In the genomic region with DNA sequence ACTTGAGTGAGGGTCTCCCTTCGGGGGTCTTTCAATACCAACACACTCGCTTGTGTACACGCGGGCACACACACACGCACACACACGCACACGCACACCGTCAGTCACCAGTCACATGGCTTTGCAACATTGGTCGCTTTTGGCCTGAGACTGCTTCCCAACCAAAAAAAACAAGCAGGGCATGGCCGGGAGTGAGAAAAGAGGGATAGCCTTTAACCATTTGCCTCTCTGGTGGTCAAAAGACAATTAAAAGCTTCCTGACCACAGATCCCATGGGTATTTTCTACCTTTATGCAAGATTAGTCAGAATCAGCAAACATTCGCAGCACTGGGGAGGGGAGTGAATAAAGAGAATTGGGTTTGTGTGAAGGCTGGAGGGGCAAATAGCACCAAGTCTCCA, we compare ENCODE assay signal across 9 mouse cellular contexts. TPM values are rescaled to one million over a fixed set of nuclear protein-coding genes. Genes with fewer than 3 reads are reported as not detected.
A peak's percentile ranks its signal among the peaks of the same experiment; 100 is the strongest.
DNase-seq lines count a peak whose midpoint lies in the region; ATAC-seq lines count a peak whose summit lies in the region.
"Had no signal": no experiment of that assay in that cellular context is flagged by ENCODE, and none has a peak within 500 bp of the region (broad histone marks: within the 10 kb centered on the region; RNA-seq: fewer than 3 reads in every experiment).

TSS of gene Slc7a3 (minus strand) at position 101 of the 400 bp plus-strand sequence.

- peak within 1 kb of the TSS; percentile 37 for H3K4me3 ChIP-seq in liver, embryonic 11.5 days (ENCODE audit: low read depth, low read length)
- peak within 1 kb of the TSS; percentile 28 for H3K4me3 ChIP-seq in embryonic facial prominence, embryonic 14.5 days (ENCODE audit: low read depth, low read length)
- H3K4me3 ChIP-seq in intestine, embryonic 16.5 days (ENCODE audit: low read length): peak within 1 kb of the TSS; percentile 34
- H3K4me3 ChIP-seq in neural tube, embryonic 13.5 days: peak within 1 kb of the TSS; percentile 27

- peak within 1 kb of the TSS; percentile 67 for H3K4me2 ChIP-seq in liver, embryonic 11.5 days
- peak within 1 kb of the TSS; percentile 52 for H3K4me2 ChIP-seq in embryonic facial prominence, embryonic 14.5 days (ENCODE audit: low read depth, low read length)
- H3K4me2 ChIP-seq in intestine, embryonic 16.5 days (ENCODE audit: low read depth, low read length): peak within 1 kb of the TSS; percentile 54
- peak within 1 kb of the TSS; percentile 56 for H3K4me2 ChIP-seq in neural tube, embryonic 13.5 days

- 0 out of 2 replicates have a peak within 1 kb of the TSS, but pooled peaks have one; percentile 26 for H3K9ac ChIP-seq in liver, embryonic 11.5 days (ENCODE audit: low read depth, low read length)
- no peak within 1 kb of the TSS for H3K9ac ChIP-seq in embryonic facial prominence, embryonic 14.5 days (ENCODE audit: low read depth, low read length)
- 0 out of 2 replicates have a peak within 1 kb of the TSS, but pooled peaks have one; percentile 24 for H3K9ac ChIP-seq in intestine, embryonic 16.5 days (ENCODE audit: low read depth, low read length)
- no peak within 1 kb of the TSS for H3K9ac ChIP-seq in neural tube, embryonic 13.5 days

- H3K4me1 ChIP-seq in liver, embryonic 11.5 days (replicated peaks; ENCODE audit: control insufficient read depth, insufficient read depth, low read length): no peaks in the 10 kb centered on the region
- no peaks in the 10 kb centered on the region for H3K4me1 ChIP-seq in embryonic facial prominence, embryonic 14.5 days (ENCODE audit: control insufficient read depth, insufficient read depth, low read length)
- H3K4me1 ChIP-seq in intestine, embryonic 16.5 days (ENCODE audit: control insufficient read depth, insufficient read depth, low read length): no peaks in the 10 kb centered on the region
- H3K4me1 ChIP-seq in neural tube, embryonic 13.5 days (replicated peaks): peaks cover 3% of the 10 kb centered on the region; the same call in 1 of the 2 replicates

- no peaks in the 10 kb centered on the region; the same call in 1 of the 2 replicates for H3K27me3 ChIP-seq in liver, embryonic 11.5 days (replicated peaks; ENCODE audit: control insufficient read depth, insufficient read depth, low read length)
- peaks cover 21% of the 10 kb centered on the region; the same call in 1 of the 2 replicates for H3K27me3 ChIP-seq in embryonic facial prominence, embryonic 14.5 days (replicated peaks; ENCODE audit: control insufficient read depth, insufficient read depth, low read length)
- peaks cover 11% of the 10 kb centered on the region for H3K27me3 ChIP-seq in intestine, embryonic 16.5 days (replicated peaks; ENCODE audit: control insufficient read depth, insufficient read depth, low read length)
- peaks cover 25% of the 10 kb centered on the region for H3K27me3 ChIP-seq in neural tube, embryonic 13.5 days

- H3K27ac ChIP-seq in liver, embryonic 11.5 days (ENCODE audit: low read depth, low read length): no peak within 1 kb of the TSS
- H3K27ac ChIP-seq in embryonic facial prominence, embryonic 14.5 days (replicated peaks; ENCODE audit: low read depth, low read length): no peak within 1 kb of the TSS
- H3K27ac ChIP-seq in intestine, embryonic 16.5 days (ENCODE audit: low read length): no peak within 1 kb of the TSS
- H3K27ac ChIP-seq in neural tube, embryonic 13.5 days (replicated peaks): no peak within 1 kb of the TSS

- H3K9me3 ChIP-seq in liver, embryonic 11.5 days (ENCODE audit: control insufficient read depth, low read length): no peaks in the 10 kb centered on the region
- H3K9me3 ChIP-seq in embryonic facial prominence, embryonic 14.5 days (ENCODE audit: control insufficient read depth, low read length): no peaks in the 10 kb centered on the region
- no peaks in the 10 kb centered on the region for H3K9me3 ChIP-seq in intestine, embryonic 16.5 days (ENCODE audit: control insufficient read depth, low read length)
- no peaks in the 10 kb centered on the region for H3K9me3 ChIP-seq in neural tube, embryonic 13.5 days

- WGBS in liver, embryonic 11.5 days: 35% methylated on average over 11 of the region's 11 CpGs
- 36% methylated on average over 11 of the region's 11 CpGs for WGBS in embryonic facial prominence, embryonic 14.5 days
- WGBS in intestine, embryonic 16.5 days: 39% methylated on average over 11 of the region's 11 CpGs
- 52% methylated on average over 11 of the region's 11 CpGs for WGBS in neural tube, embryonic 13.5 days

- ATAC-seq in liver, embryonic 11.5 days (replicated peaks; ENCODE audit: low FRiP score): no peak
- no peak for ATAC-seq in embryonic facial prominence, embryonic 14.5 days (ENCODE audit: low read depth)
- no peak for ATAC-seq in intestine, embryonic 16.5 days
- no peak for ATAC-seq in neural tube, embryonic 13.5 days (ENCODE audit: low read depth)

- no peak for DNase-seq in liver, embryonic 11.5 days (ENCODE audit: low spot score)
- DNase-seq in liver: no peak
- no peak for DNase-seq in embryonic facial prominence, embryonic 14.5 days (ENCODE audit: low spot score)
- DNase-seq in left cerebral cortex, adult 8-10 months (ENCODE audit: low spot score in 2 of 2): no peak
- no peak for DNase-seq in cerebellum, postnatal 4 days (ENCODE audit: low spot score in 2 of 2)
- DNase-seq in kidney, postnatal 25 days: no peak
- DNase-seq: lung, postnatal 14 days had no signal

- H3K36me3 ChIP-seq in liver, embryonic 11.5 days (ENCODE audit: control insufficient read depth, insufficient read depth, low read length): no peaks in the 10 kb centered on the region
- no peaks in the 10 kb centered on the region for H3K36me3 ChIP-seq in embryonic facial prominence, embryonic 14.5 days (ENCODE audit: control insufficient read depth, insufficient read depth, low read length)
- H3K36me3 ChIP-seq in intestine, embryonic 16.5 days (ENCODE audit: control insufficient read depth, insufficient read depth, low read length): no peaks in the 10 kb centered on the region
- H3K36me3 ChIP-seq in neural tube, embryonic 13.5 days: no peaks in the 10 kb centered on the region

RNA-seq across cellular contexts. Expression of gene Slc7a3, which starts in this region (rescaled TPM):
- polyA plus RNA-seq in liver, embryonic 11.5 days (2014; fragmentation: Nextera tagmentation; extraction: Ambion mirVana): 2.9 and 4.0 TPM in 2 replicates
- 1.5 and 1.7 TPM in 2 replicates for polyA plus RNA-seq in embryonic facial prominence, embryonic 14.5 days (2014; fragmentation: Nextera tagmentation; extraction: Ambion mirVana)
- polyA plus RNA-seq in intestine, embryonic 16.5 days (2015; fragmentation: Nextera tagmentation; extraction: Ambion mirVana): 1.6 TPM in 2 replicates
- polyA plus RNA-seq in neural tube, embryonic 13.5 days (2015; fragmentation: Nextera tagmentation; extraction: Ambion mirVana): 0.98 and 1.1 TPM in 2 replicates
- total RNA-seq in left cerebral cortex, adult 8-10 months (2022): 1 to 10 TPM; 5.4 to 9.3 (median 7.8) TPM

Comparison
In these comparisons a context has a peak if more than half of its experiments do, and no peak if none do; other contexts are left out.
1. H3K9ac ChIP-seq: peak in liver, embryonic 11.5 days (single experiment) and intestine, embryonic 16.5 days (single experiment); none in embryonic facial prominence, embryonic 14.5 days (single experiment) and neural tube, embryonic 13.5 days (single experiment).
2. Peak in every context shown above with its lines, with median percentiles within 50 percentile points of each other: H3K4me2 ChIP-seq and H3K4me3 ChIP-seq.